Mouse (Mus musculus) adrenal gland, adult (tissue): ENCODE data around the gene E030018B13Rik.

Source experiments
- DNase-seq, 2 experiments: peaks; one replicate each; pipeline ENCODE4 v3.0.0; 2022 to 2023; ENCODE audit warnings: low spot score in 1 of 2; ENCODE audit not compliant: inconsistent age in 2 of 2

Gene E030018B13Rik

DNA sequence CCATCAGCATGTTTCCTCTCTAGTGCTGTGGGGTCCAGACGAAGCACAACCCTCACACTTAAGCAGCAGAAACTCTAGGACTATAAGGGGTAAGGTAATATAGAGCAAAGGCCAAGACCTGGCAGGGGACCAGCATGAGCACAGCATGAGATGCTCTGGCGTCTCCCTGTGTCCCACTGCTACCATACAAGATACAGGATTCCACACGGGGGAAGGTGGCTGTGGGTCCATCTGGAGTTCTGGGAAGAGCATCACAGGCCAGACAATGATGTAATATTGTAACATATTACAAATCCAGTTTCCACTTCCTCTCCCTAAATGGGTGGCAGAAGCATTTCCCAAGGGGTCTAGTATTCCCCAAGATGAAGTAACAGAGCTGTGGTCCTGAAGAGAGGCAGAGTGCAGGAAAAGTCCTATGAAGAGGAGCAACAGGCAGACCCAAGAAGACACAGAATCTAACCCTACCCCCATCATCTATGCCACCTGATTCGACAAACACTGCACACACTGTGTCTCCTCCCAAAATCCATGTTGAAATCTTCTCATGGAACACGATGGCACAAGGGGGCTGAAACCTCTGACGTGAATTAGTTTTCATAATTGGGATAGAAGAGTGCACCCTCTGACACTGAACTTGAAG lies at the start of gene E030018B13Rik:
E030018B13Rik (plus strand) TSS at position 590 of the 640 bp plus-strand sequence.
- no peak for DNase-seq

DNA sequence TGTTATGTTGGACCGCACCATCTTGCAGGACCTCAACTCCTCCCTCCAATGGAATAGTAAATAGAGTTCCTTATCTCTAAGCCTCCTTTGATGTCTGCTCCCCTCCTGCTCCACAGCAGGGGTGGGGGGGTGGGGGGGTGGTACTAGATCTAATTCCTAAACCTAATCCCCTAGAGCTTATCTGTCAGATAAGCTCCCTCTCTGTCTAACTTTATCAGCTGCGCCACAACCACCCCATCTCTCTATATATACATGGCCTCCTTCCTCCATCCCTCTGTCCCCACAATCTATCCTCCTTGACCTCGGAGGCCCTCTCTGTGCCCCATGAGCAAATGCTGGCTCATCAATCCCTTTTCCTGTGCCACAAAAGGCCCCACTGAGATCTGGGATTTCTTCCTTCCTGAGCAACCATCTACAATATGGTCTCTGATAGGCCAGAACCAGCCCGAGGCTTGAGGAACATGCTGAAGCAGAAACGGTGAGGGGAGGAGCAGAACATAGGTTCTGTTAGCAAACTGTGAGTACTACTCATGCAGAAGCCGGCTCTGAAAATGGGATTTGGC lies 48.2 kb upstream of the E030018B13Rik start:
- no peak for DNase-seq

DNA sequence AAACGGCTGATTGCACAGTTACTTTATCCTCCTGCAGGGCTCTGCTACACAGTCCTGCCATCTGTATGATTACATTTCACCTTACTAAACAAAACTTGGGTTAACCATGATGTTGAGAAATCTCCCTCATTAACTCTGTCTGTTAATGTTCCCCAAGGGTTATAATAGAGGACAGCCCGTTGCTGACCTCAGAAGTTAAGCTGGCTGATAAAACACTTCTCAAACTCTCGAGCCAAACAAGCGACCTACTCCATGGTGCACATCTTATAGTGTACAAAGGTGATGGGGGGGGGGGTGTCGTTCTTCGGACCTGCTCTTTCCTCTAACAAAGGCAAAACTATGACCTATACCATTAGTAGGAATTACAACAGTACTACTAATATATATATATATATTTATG lies 45.0 kb upstream of the E030018B13Rik start:
- no peak for DNase-seq

DNA sequence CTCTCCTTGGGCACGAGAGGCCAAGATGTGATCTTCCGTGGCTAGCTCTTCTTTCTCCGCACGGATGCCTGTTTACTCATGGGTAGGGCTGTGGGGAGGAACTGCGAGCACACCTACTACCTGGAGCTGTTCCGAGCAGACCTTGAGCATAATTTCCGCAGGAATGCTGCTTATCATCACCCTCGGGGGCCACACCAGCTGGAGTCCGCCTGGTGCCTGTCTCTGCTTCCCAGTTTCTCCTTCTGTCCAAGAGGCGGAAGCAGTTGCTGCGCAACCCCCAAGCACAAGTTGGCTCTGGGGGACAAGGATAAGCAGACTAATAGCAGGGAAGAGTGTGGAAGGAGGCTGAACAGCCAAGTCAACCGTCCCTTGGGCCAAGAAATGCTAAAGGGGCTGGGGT lies 42.8 kb upstream of the E030018B13Rik start:
- no peak for DNase-seq

DNA sequence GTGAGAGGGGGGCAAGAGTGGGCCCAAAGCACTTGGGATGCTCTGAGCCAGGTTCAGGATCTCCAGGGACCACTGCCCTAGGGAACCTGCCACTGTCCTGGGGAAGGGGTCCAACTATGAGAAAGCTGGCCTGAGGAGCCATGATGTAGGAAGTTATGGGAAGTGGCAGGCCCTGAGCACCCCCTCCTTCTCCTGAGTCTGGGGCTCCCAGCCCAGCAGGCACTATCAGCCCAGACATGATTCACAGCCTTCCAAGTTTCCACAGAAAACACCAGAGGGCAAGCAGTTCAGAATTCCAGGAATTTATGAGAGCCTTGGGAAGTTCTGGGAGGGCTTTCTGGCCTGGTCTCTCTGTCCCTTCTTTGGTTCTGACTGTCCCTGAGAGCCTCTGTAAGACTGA lies 41.0 kb upstream of the E030018B13Rik start:
- no peak for DNase-seq

DNA sequence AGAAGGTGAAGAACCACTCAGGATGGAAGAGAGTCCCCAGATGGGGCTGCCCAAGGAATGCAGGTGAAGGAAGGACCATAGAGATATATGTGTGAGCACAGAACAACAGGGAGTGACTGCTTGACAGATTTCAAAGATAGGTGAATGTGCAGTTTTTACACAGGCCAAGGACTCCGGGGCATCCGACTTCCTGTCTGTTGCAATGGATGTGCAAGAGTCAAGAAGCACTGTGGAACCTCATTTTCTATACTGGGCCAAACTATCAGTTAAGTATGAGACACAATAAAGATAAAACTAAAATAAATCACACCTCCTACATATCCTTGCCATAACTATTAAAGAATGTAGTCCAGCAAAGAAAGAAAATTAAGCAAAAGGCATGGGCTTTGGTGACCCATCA lies 40.0 kb upstream of the E030018B13Rik start:
- DNase-seq: no peak

DNA sequence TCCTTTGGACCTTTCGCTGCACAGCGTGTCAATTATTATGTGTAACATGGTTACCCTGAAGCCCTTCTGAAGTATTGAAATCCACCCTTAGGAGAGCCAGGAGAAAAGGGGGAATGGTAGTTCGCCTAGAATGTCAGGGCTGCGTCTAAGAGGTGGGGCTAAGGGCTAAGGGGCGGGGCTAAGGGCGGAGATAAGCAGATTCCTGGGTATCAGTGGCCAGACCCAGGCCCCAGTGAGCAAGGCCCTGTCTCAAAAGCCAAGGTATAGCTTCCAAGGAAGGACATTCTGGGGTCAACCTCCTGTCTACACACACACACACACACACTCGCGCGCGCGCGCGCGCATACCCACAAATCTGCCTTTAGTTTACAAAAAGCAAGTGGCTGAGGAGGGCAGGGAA lies 39.0 kb upstream of the E030018B13Rik start:
- no peak for DNase-seq

DNA sequence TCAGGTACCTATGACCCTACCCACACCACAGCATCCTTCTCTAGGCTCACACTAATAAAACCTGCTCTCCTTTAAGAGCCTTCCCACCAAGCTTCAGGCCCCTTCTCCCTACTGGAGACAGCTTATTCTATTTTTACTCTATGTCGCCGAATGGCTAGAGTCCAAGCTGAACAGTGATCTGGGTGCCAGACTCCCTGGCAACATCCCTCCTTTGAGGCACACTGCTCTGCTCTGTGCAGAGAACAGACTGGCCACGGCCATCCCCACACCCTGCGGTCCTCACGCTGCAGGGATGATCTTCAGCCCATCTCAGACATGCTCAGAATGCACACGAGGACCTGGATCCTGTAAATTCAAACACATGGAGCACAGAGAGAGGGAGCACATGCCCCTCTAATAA lies 37.1 kb upstream of the E030018B13Rik start:
- DNase-seq: no peak

DNA sequence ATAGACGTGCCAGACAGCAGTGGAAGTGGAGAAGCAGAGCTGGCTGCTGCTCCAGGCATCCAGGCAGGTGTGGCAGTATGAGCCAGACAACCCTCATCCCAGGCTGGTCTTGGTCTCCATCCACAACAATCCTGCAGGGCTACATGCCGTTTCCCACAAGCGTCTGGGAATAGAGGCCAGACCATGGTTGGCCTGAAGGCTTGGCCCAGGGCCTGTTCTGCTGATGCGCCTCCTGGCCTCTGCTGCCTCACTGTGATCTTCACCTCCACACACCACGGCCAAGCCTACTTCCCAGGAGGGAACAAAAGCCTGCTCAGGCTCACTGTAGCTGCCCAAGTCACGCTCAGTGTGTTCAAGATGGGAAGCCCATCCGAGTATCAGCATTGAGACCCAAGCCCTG lies 33.9 kb upstream of the E030018B13Rik start:
- no peak for DNase-seq

DNA sequence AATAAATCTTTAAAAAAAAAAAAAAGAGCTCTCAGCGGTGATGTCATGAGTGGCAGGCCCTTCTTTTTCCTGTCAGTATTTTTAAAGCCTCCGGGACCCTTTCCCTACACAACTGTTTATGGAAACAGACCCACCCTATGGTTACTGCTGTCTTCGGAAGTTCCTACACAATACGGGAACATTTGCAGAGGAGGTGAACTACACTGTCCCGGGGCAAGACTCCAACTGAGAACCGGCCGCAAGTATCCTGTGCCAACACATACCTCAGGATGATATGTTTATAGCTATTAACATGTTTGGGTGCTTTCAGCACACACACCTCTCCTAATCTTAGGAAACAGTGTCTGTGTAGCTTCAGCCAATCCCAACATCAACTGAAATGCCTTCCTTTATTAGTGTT lies 31.6 kb upstream of the E030018B13Rik start:
- no peak for DNase-seq

DNA sequence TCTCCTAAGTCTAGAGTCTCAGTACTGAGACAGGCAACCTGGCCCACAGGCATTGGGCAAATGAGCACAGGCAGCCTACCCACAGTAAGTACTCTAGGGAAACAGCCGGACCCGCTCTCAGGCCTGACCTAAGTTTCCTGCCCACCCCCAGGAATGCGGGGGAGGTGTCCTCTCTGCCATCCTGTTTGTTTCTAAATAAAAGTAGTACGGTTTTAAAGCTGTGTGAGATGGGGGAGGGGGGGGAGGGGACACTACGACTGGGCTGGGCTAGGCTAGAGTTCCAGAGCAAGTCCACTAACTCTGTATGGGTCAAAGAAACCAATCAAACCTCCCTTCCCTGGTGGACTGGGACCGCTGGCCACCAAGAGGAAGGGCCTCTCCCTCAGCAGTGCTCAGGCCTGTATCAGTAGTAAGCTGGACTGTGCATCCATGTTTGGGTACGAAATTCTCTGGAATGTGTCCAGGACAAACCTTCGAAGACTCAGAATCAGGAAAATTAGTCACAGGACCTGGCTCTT lies 29.6 kb upstream of the E030018B13Rik start:
- DNase-seq: peak; percentile 50 to 78

DNA sequence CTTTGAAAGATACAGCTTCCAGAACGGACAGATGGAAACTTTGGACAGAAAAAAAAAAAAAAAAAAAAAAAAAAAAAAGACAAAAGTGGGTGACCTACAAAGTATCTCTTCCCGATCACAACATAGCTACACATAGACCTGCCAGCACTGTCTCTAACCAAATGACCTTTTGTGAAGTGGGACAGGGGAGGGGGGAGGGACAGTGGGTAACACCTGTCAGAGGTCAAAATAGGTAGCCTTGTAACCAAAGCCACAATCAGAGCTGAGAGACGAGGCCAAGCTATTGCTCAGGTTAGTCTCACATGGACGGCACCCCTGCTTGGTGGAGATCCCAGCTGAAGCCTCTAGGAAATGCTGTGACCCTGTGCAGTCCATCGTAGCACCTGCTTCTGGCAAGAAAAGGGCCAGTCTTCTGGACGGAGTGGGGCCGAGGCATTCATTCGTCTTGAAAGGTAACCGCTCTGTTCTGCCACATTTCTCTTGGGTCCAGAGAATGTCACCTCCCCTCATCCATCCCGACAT lies 29.0 kb upstream of the E030018B13Rik start:
- no peak for DNase-seq

DNA sequence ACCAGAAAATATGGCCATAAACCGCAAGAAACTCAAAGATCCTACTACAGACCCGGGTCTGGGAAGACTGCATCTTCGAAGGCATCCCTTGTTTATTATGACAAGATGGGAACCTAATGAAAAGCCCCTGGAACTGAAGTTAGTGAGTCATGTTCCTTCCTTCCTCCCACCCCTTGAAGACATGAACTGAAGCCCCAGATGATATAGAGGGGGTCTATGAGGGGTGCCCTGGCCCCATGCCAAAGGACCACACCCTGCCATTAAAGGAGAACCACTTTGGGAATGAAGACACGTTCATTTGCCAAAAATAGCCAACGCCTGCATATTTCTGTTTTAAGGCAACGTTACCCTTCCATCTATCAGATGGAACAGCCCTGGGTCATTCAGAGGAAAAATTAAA lies 28.0 kb upstream of the E030018B13Rik start:
- DNase-seq: peak; percentile 19 to 53

DNA sequence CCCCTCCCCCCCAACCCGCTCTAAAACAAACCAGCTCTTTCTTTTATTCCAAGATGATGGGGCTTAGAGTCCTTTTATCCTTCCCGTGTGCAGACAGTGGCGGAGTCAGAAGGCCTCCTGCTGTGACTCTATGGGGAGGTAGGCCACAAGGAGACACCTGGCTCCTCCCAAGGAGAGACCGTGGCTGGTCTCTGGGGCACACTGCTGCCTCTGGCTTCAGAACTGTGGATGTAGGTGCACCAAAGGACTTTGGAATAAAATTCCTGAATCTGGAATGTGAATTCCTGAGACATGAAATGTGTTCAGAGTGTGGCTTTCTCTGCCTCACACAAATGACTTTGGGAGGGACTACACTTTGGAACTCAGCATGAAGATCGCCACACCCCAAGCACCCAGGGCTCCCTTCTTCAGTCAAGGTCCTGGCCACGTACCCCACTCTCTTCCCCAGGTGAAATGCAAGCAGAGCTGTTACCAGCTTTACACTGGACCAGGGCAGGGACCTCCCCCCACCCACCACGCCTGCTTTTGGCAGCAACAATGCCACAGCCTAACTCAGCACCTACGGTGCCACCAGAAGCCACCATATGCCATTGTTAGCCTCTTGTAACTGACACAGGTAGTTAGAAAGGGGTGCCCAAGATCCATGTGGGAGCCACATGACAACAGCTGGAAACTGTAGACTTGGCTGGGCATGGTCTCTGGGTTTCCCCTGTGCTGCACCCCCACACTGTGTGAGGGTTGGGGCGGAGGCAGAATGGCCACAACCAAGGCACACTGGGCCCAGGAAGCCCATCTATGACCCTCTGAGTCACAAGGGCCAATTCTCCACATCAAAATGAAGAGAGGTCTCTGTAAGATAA lies 27.3 kb upstream of the E030018B13Rik start:
- peak in 1 of 2 experiments; percentile 13 for DNase-seq

DNA sequence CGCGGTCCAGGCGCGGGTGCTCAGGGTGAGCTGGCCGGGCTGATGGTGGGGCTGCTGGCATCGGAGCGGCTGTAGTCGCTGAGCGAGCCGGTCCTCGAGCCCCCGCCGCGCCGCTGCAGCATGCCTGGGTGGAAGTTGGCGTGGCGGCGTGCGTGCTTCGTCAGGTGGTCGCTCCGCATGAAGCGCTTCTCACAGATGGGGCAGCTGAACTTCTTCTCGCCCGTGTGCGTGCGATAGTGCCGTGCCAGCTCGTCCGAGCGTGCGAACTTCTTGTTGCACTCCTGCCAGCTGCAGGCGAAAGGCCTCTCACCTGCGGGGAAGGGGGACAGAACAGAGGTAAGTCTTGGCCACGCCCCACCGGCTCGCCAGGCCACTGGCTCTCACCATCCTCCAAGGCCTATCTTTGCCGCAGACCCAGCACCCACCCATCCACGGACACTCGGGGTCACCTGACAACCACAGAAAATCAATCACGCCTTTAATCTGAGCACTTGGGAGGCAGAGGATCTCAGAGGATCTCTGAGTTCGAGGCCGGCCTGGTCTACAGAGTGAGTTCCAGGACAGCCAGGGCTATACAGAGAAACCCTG lies 25.1 kb upstream of the E030018B13Rik start:
- peak; percentile 20 to 43 for DNase-seq

DNA sequence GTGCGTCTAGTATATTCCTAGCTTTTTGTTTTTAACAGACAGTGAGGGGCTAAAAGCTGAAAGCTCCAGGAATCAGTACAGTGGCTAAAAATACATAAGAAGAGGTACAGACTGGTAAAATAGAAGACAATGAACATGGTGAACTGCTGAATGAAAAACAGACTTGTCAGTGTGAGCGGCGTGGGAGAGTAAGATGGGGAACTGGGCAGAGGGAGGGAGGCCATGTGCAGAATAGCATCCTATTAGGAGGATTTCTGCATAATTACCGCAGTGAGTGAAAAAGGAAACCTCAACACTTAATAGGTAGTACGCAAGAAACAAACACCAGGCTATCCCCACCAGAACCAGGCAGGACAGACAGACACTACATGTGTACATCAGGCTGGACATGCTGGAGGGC lies 23.5 kb upstream of the E030018B13Rik start:
- DNase-seq: peak in 1 of 2 experiments; percentile 35

DNA sequence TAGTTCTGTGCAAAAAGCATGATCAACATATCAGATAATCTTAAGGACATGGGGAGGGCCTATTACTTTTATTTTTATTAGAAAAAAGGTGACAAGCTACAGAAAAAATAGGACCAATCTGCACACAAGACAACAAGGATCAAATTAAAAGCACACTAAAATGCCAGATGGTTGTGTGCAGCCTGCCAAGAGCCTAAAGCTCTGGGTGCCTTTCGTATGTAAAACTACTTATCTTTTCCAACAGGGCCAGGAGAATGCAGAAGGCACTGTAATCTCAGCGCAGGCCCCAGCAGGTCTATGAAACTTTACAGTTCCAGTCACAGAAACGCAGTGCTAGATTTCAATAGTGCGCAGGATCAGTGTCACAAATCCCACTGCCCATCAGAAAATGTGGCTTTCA lies 22.9 kb upstream of the E030018B13Rik start:
- no peak for DNase-seq

DNA sequence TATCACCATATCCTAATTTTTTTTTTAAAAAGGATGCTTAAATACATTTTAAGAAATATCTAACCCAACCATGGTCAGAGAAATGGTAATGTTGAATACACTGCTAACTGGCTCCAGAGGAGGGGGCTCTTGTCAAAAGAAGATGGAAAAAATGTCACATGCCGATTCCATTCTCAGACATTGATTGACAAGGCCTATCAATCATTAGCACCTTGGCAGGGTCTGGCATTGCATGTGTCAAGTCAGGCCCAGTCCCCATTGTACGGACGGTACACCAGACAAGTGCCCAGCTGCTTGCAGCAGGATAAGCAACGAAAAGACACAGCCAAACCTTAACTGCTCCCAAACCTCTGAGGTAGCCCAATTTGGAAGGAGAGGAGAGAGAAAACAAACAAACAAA lies 22.0 kb upstream of the E030018B13Rik start:
- DNase-seq: peak in 1 of 2 experiments; percentile 38

DNA sequence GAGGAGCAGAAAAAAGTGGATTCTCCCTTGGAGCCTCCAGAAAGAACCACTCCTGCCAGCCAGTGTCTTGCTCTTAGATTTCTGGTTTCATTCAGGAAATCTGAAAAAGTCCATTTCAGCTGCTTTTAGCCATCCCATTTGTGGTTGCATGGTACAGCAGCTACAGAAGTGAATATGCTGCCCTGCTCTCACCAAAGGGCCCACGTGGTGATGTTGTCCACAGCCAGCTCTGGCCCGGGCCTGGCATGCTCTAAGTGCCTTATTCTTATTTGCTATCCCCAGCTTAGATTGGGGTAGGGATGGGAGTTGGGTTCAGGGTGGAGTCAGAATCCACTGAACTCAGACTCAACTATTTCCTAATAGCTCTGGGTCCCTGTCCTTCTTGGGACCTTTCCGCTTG lies 21.4 kb upstream of the E030018B13Rik start:
- DNase-seq: peak; percentile 14 to 59

DNA sequence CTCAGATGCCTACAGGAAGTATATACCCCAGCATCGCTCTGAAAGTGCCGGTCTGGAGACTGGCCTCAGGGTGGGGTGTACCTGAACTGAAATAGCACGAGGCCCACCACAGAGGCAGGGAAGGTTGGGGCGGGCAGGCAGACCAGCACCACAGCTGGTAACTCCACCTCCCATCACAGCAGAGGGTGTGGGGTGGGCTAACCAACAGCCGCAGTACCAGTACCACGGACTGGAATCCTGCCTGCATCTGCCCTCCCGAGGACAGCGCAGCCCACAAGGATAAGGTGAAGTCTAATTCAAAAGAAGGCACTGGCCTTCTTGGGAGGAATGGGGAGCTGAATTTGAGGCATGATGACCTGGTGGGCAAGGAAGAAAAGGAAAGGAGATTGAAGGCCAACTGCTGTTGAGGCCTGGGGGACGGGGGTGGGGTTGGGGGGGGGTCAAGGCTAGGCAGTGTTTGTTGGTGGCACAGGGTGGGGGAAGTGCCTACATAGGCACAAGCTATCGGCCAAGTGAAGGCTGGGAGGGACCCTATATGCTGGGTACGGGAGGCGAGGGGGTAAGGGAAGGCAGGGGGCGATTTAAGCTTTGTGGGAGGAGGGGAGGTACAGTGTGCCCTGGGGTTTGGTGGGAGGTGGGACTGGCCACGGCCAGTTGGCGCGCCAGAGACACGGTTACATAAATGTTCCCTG lies 20.2 kb upstream of the E030018B13Rik start:
- DNase-seq: peak; percentile 57 to 75
